ENCODE assay signal across 9 mouse cellular contexts in the genomic region with DNA sequence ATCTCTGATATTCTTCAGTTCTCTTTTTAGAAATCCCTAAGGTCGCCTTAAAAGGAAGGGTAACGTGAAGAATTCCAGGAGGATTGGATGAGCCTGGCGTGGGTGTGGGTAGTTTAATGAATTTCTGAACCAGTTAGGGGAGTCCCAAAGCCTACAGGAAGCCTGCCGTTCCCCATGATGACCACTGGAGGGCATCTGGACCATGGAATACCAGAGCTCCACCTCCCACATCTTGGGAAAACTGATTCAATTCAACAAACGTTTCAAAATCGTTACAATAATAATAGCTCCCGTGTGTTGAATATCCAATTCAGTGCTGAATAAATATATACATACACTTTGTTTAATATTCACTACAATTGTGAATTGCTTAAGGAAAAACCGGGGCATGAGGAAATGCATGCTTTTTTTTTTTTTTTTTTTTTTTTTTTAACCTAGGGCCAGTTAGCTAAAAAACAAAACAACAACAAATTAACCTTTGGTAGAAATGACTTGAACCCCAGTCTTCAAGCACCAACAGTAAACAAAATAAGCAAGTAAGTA. TPM values are rescaled to one million over a fixed set of nuclear protein-coding genes. Genes with fewer than 3 reads are reported as not detected.
DNase-seq lines count a peak whose midpoint lies in the region; ATAC-seq and TF ChIP-seq lines count a peak whose summit lies in the region.
"Had no signal": no experiment of that assay in that cellular context is flagged by ENCODE, and none has a peak within 500 bp of the region (broad histone marks: within the 10 kb centered on the region; RNA-seq: fewer than 3 reads in every experiment).

No protein-coding gene starts in this region.

- peak; percentile 64 for DNase-seq in gastrocnemius, postnatal 14 days
- DNase-seq in gastrocnemius, postnatal 10 days, result no peak
- DNase-seq in MEL-GATA-1-ER (ENCODE audit: extremely low read depth, low read depth), result peak; percentile 29
- peak; percentile 93 for DNase-seq in cerebellum, adult 9-10 months
- DNase-seq in layer of hippocampus, adult 2 months (ENCODE audit: low spot score in 2 of 2), result peak; percentile 79 to 81
- DNase-seq in lung, postnatal 4 days, result peak; percentile 46 to 72
- DNase-seq in skeletal muscle tissue, adult 2 months (ENCODE audit: low read depth, low spot score), result peak; percentile 72

- intact Hi-C loops in gastrocnemius, postnatal 14 days (cut with DNase I; ENCODE audit: low total_unique reads), result loop anchor here (5.0 kb wide), 1 partner anchor 124 kb away; no protein-coding TSS in a partner anchor

- no peak overlapping the region for H3K27ac ChIP-seq in layer of hippocampus, adult 2 months
- H3K27ac ChIP-seq: limb, embryonic 13.5 days had no signal

- peak; percentile 97 for TF ChIP-seq CTCF in layer of hippocampus, adult 2 months (conservative IDR thresholded peaks at IDR 0.05)

- no peak overlapping the region for H3K4me3 ChIP-seq in layer of hippocampus, adult 2 months
- H3K4me3 ChIP-seq: limb, embryonic 13.5 days had no signal

- ATAC-seq in frontal cortex, adult (ENCODE audit: low TSS enrichment), result peak; percentile 68; the same call in 1 of the 2 replicates

RNA-seq across cellular contexts. Expression of a gene that starts 17.2 kb away (rescaled TPM):
- 1,000 to 10,000 TPM; 1,553 to 1,562 TPM for total RNA-seq in gastrocnemius, postnatal 14 days (2021)
- total RNA-seq in gastrocnemius, postnatal 10 days (2021), result 1,000 to 10,000 TPM; 1,482 to 1,503 TPM
- under 1 TPM; 0.88 to 1.00 TPM for total RNA-seq in layer of hippocampus, adult 2 months (2021)

RNA-seq across cellular contexts. Expression of a gene that starts 25.2 kb away (rescaled TPM):
- 10 to 100 TPM; 52.7 to 54.6 TPM for total RNA-seq in gastrocnemius, postnatal 14 days (2021)
- total RNA-seq in gastrocnemius, postnatal 10 days (2021), result 10 to 100 TPM; 51.0 to 53.8 TPM
- total RNA-seq in layer of hippocampus, adult 2 months (2021), result 10 to 100 TPM; 49.1 to 50.0 TPM

RNA-seq across cellular contexts. Expression of a gene that starts 32.2 kb away (rescaled TPM):
- 100 to 1,000 TPM; 167 to 173 TPM for total RNA-seq in gastrocnemius, postnatal 14 days (2021)
- total RNA-seq in gastrocnemius, postnatal 10 days (2021), result 100 to 1,000 TPM; 196 to 209 TPM
- total RNA-seq in layer of hippocampus, adult 2 months (2021), result 100 to 1,000 TPM; 168 to 179 TPM

Comparison
In these comparisons a context has a peak if more than half of its experiments do, and no peak if none do; other contexts are left out.
1. RNA of a gene that starts 17.2 kb away (total RNA-seq): 1,553 to 1,562 TPM in gastrocnemius, postnatal 14 days and 1,482 to 1,503 TPM in gastrocnemius, postnatal 10 days; 0.88 to 1.00 TPM in layer of hippocampus, adult 2 months; every median in the first group is over 100 times any median in the second.